Mouse (Mus musculus) thymus, postnatal 0 days (tissue): ENCODE results near the gene Reep1. TPM values are rescaled to one million over a fixed set of nuclear protein-coding genes. Genes with fewer than 3 reads are reported as not detected.
"Not testable (repeated sequence)": the region's sequence is repeated elsewhere in the genome, so short reads cannot be mapped to it uniquely, and the experiment has no call there.

Source experiments
- DNase-seq: peaks from one replicate; pipeline ENCODE4 v3.0.0-alpha.2; 2015; ENCODE audit warnings: low spot score
- polyA plus RNA-seq: library from polyadenylated mRNA; unstranded; fragments of >200 nt; fragmentation: Nextera tagmentation; extraction: Ambion mirVana; gene quantifications from 2 replicates; pipeline ENCODE4 v1.2.1, GENCODE M21; 2015

The Reep1 gene
- polyA plus RNA-seq, 1 experiment from 2014 or later: 2.2 TPM

- no peak for DNase-seq
These were observed 132.5 kb downstream of the Reep1 start for GRCm38 (mm10) chr6:71839815-71840214.

- no peak for DNase-seq
These were observed 133.4 kb downstream of the Reep1 start for GRCm38 (mm10) chr6:71840597-71841290.

- not testable (repeated sequence) for DNase-seq
These were observed 139.5 kb downstream of the Reep1 start for GRCm38 (mm10) chr6:71846906-71847305.

Other genes with a start within 250 kb of the Reep1 start
- 12.1 and 13.8 TPM in 2 replicates for gene Rnf103, start 213.7 kb upstream of the Reep1 start, polyA plus RNA-seq
- gene Chmp3, start 163.8 kb upstream of the Reep1 start, polyA plus RNA-seq: 58.1 and 60.8 TPM in 2 replicates
- gene Kdm3a, start 74.6 kb upstream of the Reep1 start, polyA plus RNA-seq: 40.3 and 44.5 TPM in 2 replicates
- gene Mrpl35, start 119.4 kb downstream of the Reep1 start, polyA plus RNA-seq: 87.0 and 95.4 TPM in 2 replicates
- gene Immt, start 123.8 kb downstream of the Reep1 start, polyA plus RNA-seq: 151 and 157 TPM in 2 replicates
- gene Ptcd3, start 201.2 kb downstream of the Reep1 start, polyA plus RNA-seq: 69.3 and 76.4 TPM in 2 replicates
- 16.5 and 17.2 TPM in 2 replicates for gene Polr1a, start 201.5 kb downstream of the Reep1 start, polyA plus RNA-seq